Mouse (Mus musculus) heart, embryonic 16.5 days (tissue): ENCODE measurements around the gene Pnkd. TPM values are rescaled to one million over a fixed set of nuclear protein-coding genes. Genes with fewer than 3 reads are reported as not detected.

ENCODE experiments used
- ATAC-seq: fragments of 200-750 bp; cut with Nextera tagmentation; replicated peaks from 2 replicates; pipeline ENCODE4 v1.8.0; 2017; ENCODE audit warnings: moderate number of reproducible peaks; ENCODE audit not compliant: insufficient read depth, low FRiP score; ENCODE audit errors: extremely low read depth
- H3K27ac ChIP-seq: fragments of 300-500 bp; sonication (generic); 2 replicates; pipeline ENCODE4 v1.5.1; 2014; ENCODE audit warnings: mild to moderate bottlenecking, low read length, control low read depth, moderate library complexity
- H3K27me3 ChIP-seq: fragments of 300-500 bp; sonication (generic); 2 replicates; pipeline ENCODE4 v1.6.1; 2014; ENCODE audit warnings: low read length, mixed read lengths; ENCODE audit not compliant: control insufficient read depth, insufficient read depth
- H3K36me3 ChIP-seq: fragments of 300-500 bp; sonication (generic); 2 replicates; pipeline ENCODE4 v1.6.1; 2014; ENCODE audit not compliant: control insufficient read depth, insufficient read depth
- H3K4me1 ChIP-seq: fragments of 300-500 bp; sonication (generic); 2 replicates; pipeline ENCODE4 v1.6.1; 2014; ENCODE audit warnings: low read length, mixed read lengths; ENCODE audit not compliant: control insufficient read depth, insufficient read depth
- H3K4me2 ChIP-seq: fragments of 300-500 bp; sonication (generic); 2 replicates; pipeline ENCODE4 v1.6.1; 2014; ENCODE audit warnings: low read depth, mild to moderate bottlenecking, control low read depth, low read length
- H3K4me3 ChIP-seq: fragments of 300-500 bp; sonication (generic); 2 replicates; pipeline ENCODE4 v1.5.1; 2014; ENCODE audit warnings: mild to moderate bottlenecking, control low read depth, low read length
- H3K9ac ChIP-seq: fragments of 300-500 bp; sonication (generic); 2 replicates; pipeline ENCODE4 v1.6.1; 2014; ENCODE audit warnings: low read length, control low read depth
- H3K9me3 ChIP-seq: fragments of 300-500 bp; sonication (generic); replicated peaks from 2 replicates; pipeline ENCODE4 v1.6.1; 2016; ENCODE audit warnings: low read length; ENCODE audit not compliant: control insufficient read depth
- WGBS: fragments of 180-500 bp; shearing (Covaris S2); extraction: QIAGEN DNeasy Blood & Tissue Kit; methylation state at CpG from one replicate; pipeline ENCODE4 v1.1.7; 2014; 5-methylcytosine and 5-hydroxymethylcytosine counted together
- polyA plus RNA-seq: library from polyadenylated mRNA; unstranded; fragments of >200 nt; fragmentation: Nextera tagmentation; extraction: Ambion mirVana; gene quantifications from 2 replicates; pipeline ENCODE4 v1.2.1, GENCODE M21; 2015

Pnkd gene
- polyA plus RNA-seq, 1 experiment from 2014 or later: 324 TPM

GRCm38 (mm10) chr1:74240832-74241231 is 43.9 kb upstream of the Pnkd start:
- no peak overlapping the region for H3K4me3 ChIP-seq
- H3K9me3 ChIP-seq: no peaks in the 10 kb centered on the region
- peak overlapping the region; percentile 34 for H3K9ac ChIP-seq
- no peak for ATAC-seq
- H3K36me3 ChIP-seq: 0 out of 2 replicates have a peak, but pooled peaks cover under 1% of the 10 kb centered on the region
- H3K4me2 ChIP-seq: peak overlapping the region; percentile 77
- H3K27me3 ChIP-seq: no peaks in the 10 kb centered on the region
- peak overlapping the region; percentile 82 for H3K27ac ChIP-seq
- H3K4me1 ChIP-seq: peaks cover 52% of the 10 kb centered on the region
- WGBS: 31% methylated on average over 4 of the region's 4 CpGs

- no peak for ATAC-seq
- Histone ChIP-seq H3K27me3 (no peaks in the 10 kb centered on the region), H3K27ac (no peak overlapping the region), H3K4me1 (peaks cover 46% of the 10 kb centered on the region), H3K4me3 (no peak overlapping the region), H3K4me2 (no peak overlapping the region), H3K9ac (no peak overlapping the region), H3K9me3 (no peaks in the 10 kb centered on the region), H3K36me3 (peaks cover 12% of the 10 kb centered on the region; the same call in 1 of the 2 replicates)
- 69% methylated on average over 2 of the region's 2 CpGs for WGBS
These were observed 39.2 kb upstream of the Pnkd start for GRCm38 (mm10) chr1:74245525-74245924.

GRCm38 (mm10) chr1:74248799-74249198 is 35.9 kb upstream of the Pnkd start:
- WGBS: 31% methylated on average over 1 of the region's 1 CpGs
- Histone ChIP-seq H3K4me2 (no peak overlapping the region), H3K36me3 (peaks cover 37% of the 10 kb centered on the region), H3K9me3 (no peaks in the 10 kb centered on the region), H3K4me1 (peaks cover 39% of the 10 kb centered on the region), H3K9ac (no peak overlapping the region), H3K4me3 (no peak overlapping the region), H3K27ac (peak overlapping the region; percentile 86), H3K27me3 (no peaks in the 10 kb centered on the region)
- ATAC-seq: peak; percentile 78

GRCm38 (mm10) chr1:74249331-74249980 is 35.3 kb upstream of the Pnkd start:
- Histone ChIP-seq H3K4me1 (peaks cover 35% of the 10 kb centered on the region), H3K27ac (peak overlapping the region; percentile 86), H3K4me2 (no peak overlapping the region), H3K9me3 (no peaks in the 10 kb centered on the region), H3K27me3 (no peaks in the 10 kb centered on the region), H3K36me3 (peaks cover 39% of the 10 kb centered on the region), H3K4me3 (no peak overlapping the region), H3K9ac (no peak overlapping the region)
- 56% methylated on average over 5 of the region's 5 CpGs for WGBS
- ATAC-seq: no peak

- H3K9me3 ChIP-seq: no peaks in the 10 kb centered on the region
- 0 out of 2 replicates have a peak overlapping the region, but pooled peaks have one; percentile 18 for H3K27ac ChIP-seq
- H3K4me1 ChIP-seq: peaks cover 31% of the 10 kb centered on the region
- H3K36me3 ChIP-seq: peaks cover 39% of the 10 kb centered on the region
- H3K27me3 ChIP-seq: no peaks in the 10 kb centered on the region
- H3K4me2 ChIP-seq: no peak overlapping the region
- ATAC-seq: no peak
- H3K4me3 ChIP-seq: no peak overlapping the region
- no peak overlapping the region for H3K9ac ChIP-seq
- 85% methylated on average over 4 of the region's 4 CpGs for WGBS
These were observed 34.6 kb upstream of the Pnkd start for GRCm38 (mm10) chr1:74250096-74250495.

GRCm38 (mm10) chr1:74255704-74256345 is 28.9 kb upstream of the Pnkd start:
- H3K36me3 ChIP-seq: peaks cover 56% of the 10 kb centered on the region
- H3K4me1 ChIP-seq: peaks cover 14% of the 10 kb centered on the region
- no peak overlapping the region for H3K4me2 ChIP-seq
- H3K4me3 ChIP-seq: no peak overlapping the region
- no peak overlapping the region for H3K27ac ChIP-seq
- ATAC-seq: no peak
- H3K9ac ChIP-seq: no peak overlapping the region
- WGBS: 93% methylated on average over 8 of the region's 8 CpGs
- no peaks in the 10 kb centered on the region for H3K9me3 ChIP-seq
- no peaks in the 10 kb centered on the region for H3K27me3 ChIP-seq

- 39% methylated on average over 4 of the region's 4 CpGs for WGBS
- H3K27ac ChIP-seq: no peak overlapping the region; the same call in 1 of the 2 replicates
- no peak overlapping the region for H3K4me2 ChIP-seq
- peaks cover 47% of the 10 kb centered on the region for H3K36me3 ChIP-seq
- peaks cover 14% of the 10 kb centered on the region for H3K4me1 ChIP-seq
- no peaks in the 10 kb centered on the region for H3K9me3 ChIP-seq
- H3K27me3 ChIP-seq: no peaks in the 10 kb centered on the region
- no peak overlapping the region for H3K4me3 ChIP-seq
- H3K9ac ChIP-seq: no peak overlapping the region
- ATAC-seq: 0 out of 2 replicates have a peak, but pooled peaks have one; percentile 60
These were observed 27.9 kb upstream of the Pnkd start for GRCm38 (mm10) chr1:74256782-74257181.

GRCm38 (mm10) chr1:74262510-74262909 is 22.2 kb upstream of the Pnkd start:
- ATAC-seq: no peak
- 68% methylated on average over 6 of the region's 6 CpGs for WGBS

GRCm38 (mm10) chr1:74268750-74269149 is 16.0 kb upstream of the Pnkd start:
- no peak overlapping the region for H3K27ac ChIP-seq
- no peak for ATAC-seq
- H3K9me3 ChIP-seq: no peaks in the 10 kb centered on the region
- H3K4me3 ChIP-seq: no peak overlapping the region
- H3K4me1 ChIP-seq: peaks cover 19% of the 10 kb centered on the region
- H3K27me3 ChIP-seq: no peaks in the 10 kb centered on the region
- H3K36me3 ChIP-seq: peaks cover 52% of the 10 kb centered on the region
- H3K9ac ChIP-seq: no peak overlapping the region
- no peak overlapping the region for H3K4me2 ChIP-seq
- 88% methylated on average over 8 of the region's 8 CpGs for WGBS

More at GRCm38 (mm10) chr1:74262510-74262909, 22.2 kb upstream of the Pnkd start:
- H3K4me1 ChIP-seq: no peaks in the 10 kb centered on the region
- H3K9ac ChIP-seq: no peak overlapping the region
- H3K4me3 ChIP-seq: no peak overlapping the region
- no peaks in the 10 kb centered on the region for H3K27me3 ChIP-seq
- peaks cover 69% of the 10 kb centered on the region for H3K36me3 ChIP-seq
- H3K4me2 ChIP-seq: no peak overlapping the region
- H3K27ac ChIP-seq: no peak overlapping the region
- no peaks in the 10 kb centered on the region for H3K9me3 ChIP-seq
